Mouse (Mus musculus): ENCODE measurements at regions not wholly inside any gene's neighbourhood (a gene's known extent, or its start where the extent isn't known, plus 50 kb on each side); places are given as distances from the start of the nearest gene placed in this dataset.

DNA sequence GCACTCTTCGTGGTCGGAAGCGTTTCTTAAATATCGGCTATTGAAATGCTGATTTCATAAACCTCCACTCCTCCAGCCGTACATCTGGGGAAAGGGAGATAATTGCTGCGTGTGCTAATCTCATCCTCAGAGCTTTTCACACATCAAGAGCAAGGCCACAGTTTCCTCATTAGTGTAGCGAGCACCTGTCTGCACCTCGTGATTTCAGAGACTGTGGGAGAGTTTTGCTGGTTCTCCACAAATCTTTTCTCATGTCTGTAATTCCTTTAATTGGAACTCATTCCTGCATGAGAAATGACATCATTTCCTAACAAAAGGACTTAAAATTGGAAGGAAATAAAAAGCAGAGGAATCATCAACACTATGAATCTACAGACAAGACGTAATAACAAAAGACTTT is 764.9 kb upstream of the Adgrl3 start:
- no peak overlapping the region for H3K4me2 ChIP-seq (ENCODE audit: low read depth, low read length, poor library complexity, severe bottlenecking)
- WGBS = 47% methylated on average over 9 of the region's 9 CpGs
- TF ChIP-seq CTCF (IDR thresholded peaks at IDR 0.05) = no peak
- H3K9ac ChIP-seq (replicated peaks; ENCODE audit: low read length, poor library complexity, severe bottlenecking) = no peak overlapping the region
- H3K4me3 ChIP-seq (ENCODE audit: low read depth, low read length) = no peak overlapping the region
- H3K27ac ChIP-seq (ENCODE audit: low read depth, low read length) = no peak overlapping the region
- no peaks in the 10 kb centered on the region for H3K4me1 ChIP-seq (ENCODE audit: insufficient read depth, low read length)
- no peaks in the 10 kb centered on the region for H3K9me3 ChIP-seq (ENCODE audit: low read length)
- no peak for ATAC-seq (ENCODE audit: low FRiP score)
- DNase-seq (ENCODE audit: low spot score) = peak; percentile 4
- no peaks in the 10 kb centered on the region for H3K36me3 ChIP-seq (ENCODE audit: insufficient read depth, low read length)
- H3K27me3 ChIP-seq (ENCODE audit: insufficient read depth, low read length) = no peaks in the 10 kb centered on the region

DNA sequence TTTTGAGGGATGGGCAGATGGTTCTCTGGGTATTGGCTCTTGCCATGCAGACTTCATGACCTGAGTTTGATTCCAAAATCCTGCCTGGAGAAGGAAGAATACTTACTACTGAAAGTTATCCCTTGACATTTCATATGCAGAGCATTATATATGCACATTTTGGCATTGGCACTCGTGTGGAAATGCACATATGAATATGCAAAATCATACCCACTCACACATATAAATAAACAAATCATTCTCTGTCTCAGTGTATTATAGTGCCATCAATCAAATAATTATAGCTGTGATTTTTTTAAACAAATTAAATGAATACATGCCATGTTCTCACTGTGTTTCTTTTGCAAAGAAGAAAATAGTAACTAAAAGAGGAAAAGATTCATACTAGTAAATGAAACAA is 745.3 kb upstream of the Adgrl3 start:
- H3K9ac ChIP-seq (replicated peaks; ENCODE audit: low read length, poor library complexity, severe bottlenecking) = no peak overlapping the region
- no peak overlapping the region for H3K27ac ChIP-seq (ENCODE audit: low read depth, low read length)
- DNase-seq (ENCODE audit: low spot score) (no peak), ATAC-seq (ENCODE audit: low FRiP score) (no peak)
- H3K27me3 ChIP-seq (ENCODE audit: insufficient read depth, low read length) = no peaks in the 10 kb centered on the region
- H3K36me3 ChIP-seq (ENCODE audit: insufficient read depth, low read length) = no peaks in the 10 kb centered on the region
- TF ChIP-seq CTCF (IDR thresholded peaks at IDR 0.05) = no peak
- H3K4me2 ChIP-seq (ENCODE audit: low read depth, low read length, poor library complexity, severe bottlenecking) = no peak overlapping the region
- H3K9me3 ChIP-seq (ENCODE audit: low read length) = no peaks in the 10 kb centered on the region
- 54% methylated on average over 1 of the region's 1 CpGs for WGBS
- no peaks in the 10 kb centered on the region for H3K4me1 ChIP-seq (ENCODE audit: insufficient read depth, low read length)
- H3K4me3 ChIP-seq (ENCODE audit: low read depth, low read length) = no peak overlapping the region

DNA sequence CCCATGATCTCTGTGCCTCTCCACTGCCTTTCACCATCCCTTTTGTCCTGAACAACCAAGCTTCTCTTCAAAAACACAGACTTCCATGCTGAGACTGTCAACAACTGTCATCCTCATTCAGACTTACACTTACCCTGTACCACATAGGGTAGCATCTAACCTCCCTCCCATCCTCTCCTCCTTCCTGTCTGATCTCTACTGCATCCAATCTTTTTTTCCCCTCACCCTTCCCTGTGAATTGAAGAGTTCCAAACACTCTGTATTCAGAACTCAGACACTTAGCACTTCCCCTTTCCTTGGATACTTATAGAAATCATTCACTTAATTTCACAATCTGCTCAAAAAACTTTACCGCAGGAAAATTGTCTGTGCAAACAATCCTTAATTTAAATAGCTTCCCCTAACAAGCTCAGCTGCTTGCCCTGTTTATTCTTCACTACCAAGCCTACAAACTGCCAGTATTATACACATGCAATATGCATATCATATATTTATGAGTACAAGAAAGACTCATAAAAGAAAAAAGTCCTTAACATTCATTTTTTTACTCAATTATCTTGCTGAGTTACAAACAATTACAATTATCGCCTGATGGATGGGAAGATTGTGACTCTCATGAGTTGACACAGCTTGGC is 744.6 kb upstream of the Adgrl3 start:
- H3K27ac ChIP-seq (ENCODE audit: low read depth, low read length) = no peak overlapping the region
- ATAC-seq (ENCODE audit: low FRiP score) = no peak

More for the DNA sequence above, 744.6 kb upstream of the Adgrl3 start:
- H3K36me3 ChIP-seq (ENCODE audit: insufficient read depth, low read length) = no peaks in the 10 kb centered on the region
- WGBS = 92% methylated on average over 2 of the region's 2 CpGs
- no peak overlapping the region for H3K9ac ChIP-seq (replicated peaks; ENCODE audit: low read length, poor library complexity, severe bottlenecking)
- no peak overlapping the region for H3K4me3 ChIP-seq (ENCODE audit: low read depth, low read length)
- H3K27me3 ChIP-seq (ENCODE audit: insufficient read depth, low read length) = no peaks in the 10 kb centered on the region
- TF ChIP-seq CTCF (IDR thresholded peaks at IDR 0.05) = no peak
- no peak overlapping the region for H3K4me2 ChIP-seq (ENCODE audit: low read depth, low read length, poor library complexity, severe bottlenecking)
- no peaks in the 10 kb centered on the region for H3K9me3 ChIP-seq (ENCODE audit: low read length)
- no peak for DNase-seq (ENCODE audit: low spot score)
- no peaks in the 10 kb centered on the region for H3K4me1 ChIP-seq (ENCODE audit: insufficient read depth, low read length)
